Mouse (Mus musculus): ENCODE data around the gene Traf7. TPM values are rescaled to one million over a fixed set of nuclear protein-coding genes. Genes with fewer than 3 reads are reported as not detected.

Traf7 gene
- 79.2 and 108 TPM in 2 replicates for polyA plus RNA-seq (2011; ENCODE audit: insufficient read depth, insufficient read length, low replicate concordance, missing spikeins)

DNA sequence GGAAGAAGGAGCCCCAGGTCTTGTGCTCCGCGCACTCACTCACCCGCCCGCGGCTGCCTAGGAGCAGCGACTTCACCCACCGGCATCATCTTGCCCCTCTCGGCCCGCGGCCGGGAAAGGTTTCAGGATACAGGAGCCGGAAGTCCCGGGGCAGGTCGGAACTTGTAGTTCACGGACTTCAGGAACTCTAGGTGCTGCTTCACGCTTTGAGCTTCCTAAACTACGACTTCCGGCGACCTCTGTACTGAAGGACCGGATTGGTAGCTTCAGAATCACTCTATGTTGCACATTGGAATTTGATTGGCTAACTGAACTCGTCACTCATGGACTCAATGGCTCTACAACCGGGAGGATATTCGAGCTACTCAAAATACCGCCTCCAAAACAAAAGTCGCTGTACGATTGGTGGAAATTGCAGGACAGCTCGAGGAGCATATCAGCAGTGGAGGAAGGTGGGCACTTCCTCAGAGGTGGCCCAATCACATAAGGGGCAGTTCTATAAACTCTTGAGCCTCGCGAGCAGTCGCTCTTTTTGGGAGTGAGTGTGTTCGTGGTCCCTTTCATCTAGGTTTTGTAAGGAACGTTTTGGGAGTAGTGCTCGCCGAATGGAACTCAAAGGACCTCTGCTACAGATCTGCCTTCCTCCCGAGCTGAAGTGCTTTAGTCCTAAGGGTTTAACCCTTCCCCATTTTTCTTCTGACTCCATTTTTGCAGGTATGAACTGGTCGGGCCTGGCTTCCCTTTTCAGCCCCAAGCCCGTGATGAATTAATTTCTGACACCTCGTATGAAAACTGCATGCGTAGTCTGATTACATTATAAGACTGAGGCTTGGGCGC, at the start of gene Traf7:
TSS of gene Traf7 (minus strand) at position 216 of the 837 bp plus-strand sequence.
- TF ChIP-seq POLR2A (IDR thresholded peaks at IDR 0.05; ENCODE audit: borderline replicate concordance, control insufficient read depth, low read depth, low read length), result peak; percentile 63; the same call in 1 of the 2 replicates
- TF ChIP-seq CTCF (IDR thresholded peaks at IDR 0.05; ENCODE audit: control insufficient read depth, insufficient read depth, low read length), result no peak
- 0% methylated on average over 40 of the region's 40 CpGs for WGBS
- Histone ChIP-seq H3K4me1 (ENCODE audit: control insufficient read depth, insufficient read depth, low read length) (peaks cover 8% of the 10 kb centered on the region), H3K4me3 (replicated peaks; ENCODE audit: control insufficient read depth, low read depth, low read length) (peak within 1 kb of the TSS; percentile 90), H3K27ac (ENCODE audit: control insufficient read depth, insufficient read depth, low read depth, low read length, poor library complexity) (peak within 1 kb of the TSS; percentile 70)

DNA sequence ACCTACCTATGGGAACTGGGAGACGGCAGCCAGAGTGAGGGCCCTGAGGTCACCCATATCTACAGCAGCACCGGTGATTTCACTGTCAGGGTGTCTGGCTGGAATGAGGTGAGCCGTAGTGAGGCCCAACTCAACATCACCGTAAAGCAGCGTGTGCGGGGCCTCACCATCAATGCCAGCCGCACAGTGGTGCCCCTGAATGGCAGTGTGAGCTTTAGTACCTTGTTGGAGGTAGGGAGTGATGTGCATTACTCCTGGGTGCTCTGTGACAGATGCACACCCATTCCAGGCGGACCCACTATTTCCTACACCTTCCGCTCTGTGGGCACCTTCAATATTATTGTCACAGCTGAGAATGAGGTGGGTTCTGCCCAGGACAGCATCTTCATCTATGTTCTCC, 46.1 kb upstream of the Traf7 start:
- H3K4me3 ChIP-seq (replicated peaks; ENCODE audit: control insufficient read depth, low read depth, low read length), result no peak overlapping the region
- 91% methylated on average over 9 of the region's 9 CpGs for WGBS
- no peak for TF ChIP-seq CTCF (IDR thresholded peaks at IDR 0.05; ENCODE audit: control insufficient read depth, insufficient read depth, low read length)
- no peaks in the 10 kb centered on the region for H3K4me1 ChIP-seq (ENCODE audit: control insufficient read depth, insufficient read depth, low read length)
- H3K27ac ChIP-seq (ENCODE audit: control insufficient read depth, insufficient read depth, low read depth, low read length, poor library complexity), result no peak overlapping the region

DNA sequence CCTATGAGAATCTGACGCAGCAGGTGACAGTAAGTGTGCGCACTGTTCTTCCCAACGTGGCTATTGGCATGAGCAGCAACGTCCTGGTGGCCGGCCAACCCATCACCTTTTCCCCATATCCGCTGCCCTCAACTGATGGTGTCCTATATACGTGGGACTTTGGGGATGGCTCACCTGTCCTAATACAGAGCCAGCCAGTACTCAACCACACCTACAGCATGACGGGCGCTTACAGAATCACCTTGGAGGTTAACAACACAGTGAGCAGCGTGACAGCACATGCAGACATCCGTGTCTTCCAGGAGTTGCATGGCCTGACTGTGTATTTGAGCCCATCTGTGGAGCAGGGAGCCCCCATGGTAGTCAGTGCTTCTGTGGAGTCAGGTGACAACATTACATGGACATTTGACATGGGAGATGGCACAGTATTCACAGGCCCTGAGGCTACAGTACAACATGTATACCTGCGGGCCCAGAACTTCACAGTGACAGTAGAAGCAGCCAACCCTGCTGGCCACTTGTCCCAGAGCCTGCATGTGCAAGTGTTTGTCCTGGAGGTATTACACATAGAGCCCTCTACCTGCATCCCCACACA, 45.0 kb upstream of the Traf7 start:
- H3K4me3 ChIP-seq (replicated peaks; ENCODE audit: control insufficient read depth, low read depth, low read length), result no peak overlapping the region
- H3K4me1 ChIP-seq (ENCODE audit: control insufficient read depth, insufficient read depth, low read length), result no peaks in the 10 kb centered on the region
- no peak overlapping the region for H3K27ac ChIP-seq (ENCODE audit: control insufficient read depth, insufficient read depth, low read depth, low read length, poor library complexity)
- 92% methylated on average over 12 of the region's 12 CpGs for WGBS
- TF ChIP-seq POLR2A (IDR thresholded peaks at IDR 0.05; ENCODE audit: borderline replicate concordance, control insufficient read depth, low read depth, low read length) (no peak), CTCF (IDR thresholded peaks at IDR 0.05; ENCODE audit: control insufficient read depth, insufficient read depth, low read length) (no peak)

DNA sequence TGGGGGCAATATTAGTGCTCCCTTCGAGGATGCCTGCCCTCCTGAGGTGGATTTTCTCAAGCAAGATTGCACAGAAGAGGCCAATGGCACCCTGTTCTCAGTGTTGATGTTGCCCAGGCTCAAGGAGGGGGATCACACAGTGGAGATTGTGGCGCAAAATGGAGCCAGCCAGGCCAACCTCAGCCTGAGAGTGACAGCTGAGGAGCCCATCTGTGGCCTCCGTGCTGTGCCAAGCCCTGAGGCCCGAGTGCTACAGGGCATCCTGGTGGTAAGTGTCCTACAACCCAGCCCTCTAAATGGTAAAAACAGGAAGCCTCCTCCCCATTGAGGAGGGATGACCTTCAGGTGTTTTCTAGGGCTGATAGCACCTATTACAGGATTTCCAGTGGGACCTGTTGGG, 42.1 kb upstream of the Traf7 start:
- TF ChIP-seq CTCF (IDR thresholded peaks at IDR 0.05; ENCODE audit: control insufficient read depth, insufficient read depth, low read length), result no peak
- no peak for TF ChIP-seq POLR2A (IDR thresholded peaks at IDR 0.05; ENCODE audit: borderline replicate concordance, control insufficient read depth, low read depth, low read length)
- Histone ChIP-seq H3K4me1 (ENCODE audit: control insufficient read depth, insufficient read depth, low read length) (peaks cover 2% of the 10 kb centered on the region), H3K4me3 (replicated peaks; ENCODE audit: control insufficient read depth, low read depth, low read length) (no peak overlapping the region), H3K27ac (ENCODE audit: control insufficient read depth, insufficient read depth, low read depth, low read length, poor library complexity) (no peak overlapping the region)
- WGBS, result 82% methylated on average over 4 of the region's 4 CpGs

DNA sequence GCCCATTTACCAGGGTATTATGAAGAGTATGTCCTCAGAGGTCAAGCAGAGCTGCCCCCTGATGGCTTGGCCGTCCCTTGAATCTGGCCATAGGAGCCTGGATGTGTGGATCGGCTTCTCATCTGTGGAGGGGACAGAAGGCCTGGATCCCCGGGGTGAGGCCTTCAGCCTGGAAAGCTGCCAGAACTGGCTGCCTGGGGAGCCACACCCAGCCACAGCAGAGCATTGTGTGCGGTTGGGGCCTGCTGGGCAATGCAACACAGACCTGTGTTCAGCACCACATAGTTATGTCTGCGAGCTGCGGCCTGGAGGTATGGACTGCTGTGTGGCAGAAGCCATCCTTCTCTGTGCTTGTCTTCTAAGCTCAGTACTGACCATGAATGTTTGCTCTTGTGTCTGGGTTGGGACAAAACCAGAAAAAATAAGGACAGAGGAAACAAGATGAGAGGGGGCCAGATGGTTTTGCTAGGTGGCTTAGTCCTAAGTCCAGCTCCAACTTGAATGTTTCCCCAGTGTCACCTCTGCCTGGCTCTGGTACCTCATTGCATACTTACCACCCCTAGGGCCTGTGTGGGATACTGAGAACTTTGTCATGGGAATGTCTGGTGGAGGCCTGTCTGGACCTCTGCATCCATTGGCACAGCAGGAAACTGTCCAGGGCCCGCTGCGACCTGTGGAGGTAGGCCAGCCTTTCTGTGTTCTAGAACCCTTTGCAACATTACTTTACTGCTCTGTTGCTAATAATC, 39.5 kb upstream of the Traf7 start:
- H3K4me3 ChIP-seq (replicated peaks; ENCODE audit: control insufficient read depth, low read depth, low read length), result no peak overlapping the region
- no peak overlapping the region for H3K27ac ChIP-seq (ENCODE audit: control insufficient read depth, insufficient read depth, low read depth, low read length, poor library complexity)
- no peak for TF ChIP-seq POLR2A (IDR thresholded peaks at IDR 0.05; ENCODE audit: borderline replicate concordance, control insufficient read depth, low read depth, low read length)
- TF ChIP-seq CTCF (IDR thresholded peaks at IDR 0.05; ENCODE audit: control insufficient read depth, insufficient read depth, low read length), result no peak
- WGBS, result 65% methylated on average over 8 of the region's 8 CpGs
- H3K4me1 ChIP-seq (ENCODE audit: control insufficient read depth, insufficient read depth, low read length), result peaks cover 4% of the 10 kb centered on the region

DNA sequence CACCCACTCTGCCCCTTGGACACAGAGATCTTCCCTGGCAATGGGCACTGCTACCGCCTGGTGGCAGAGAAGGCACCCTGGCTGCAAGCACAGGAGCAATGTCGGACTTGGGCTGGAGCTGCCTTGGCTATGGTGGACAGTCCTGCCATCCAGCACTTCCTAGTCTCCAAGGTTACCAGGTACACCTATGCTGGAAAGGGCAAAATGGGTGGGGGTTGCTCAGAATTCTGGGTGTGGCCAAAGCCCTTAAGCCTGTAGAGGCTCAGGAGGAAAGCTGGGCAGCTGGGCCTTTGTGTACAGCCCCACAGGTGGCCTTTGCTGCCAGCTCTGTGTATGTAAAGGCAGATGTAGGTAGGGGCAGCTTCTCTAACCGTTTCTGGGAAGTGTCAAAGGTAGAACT, 38.1 kb upstream of the Traf7 start:
- WGBS, result 78% methylated on average over 3 of the region's 3 CpGs
- H3K27ac ChIP-seq (ENCODE audit: control insufficient read depth, insufficient read depth, low read depth, low read length, poor library complexity), result no peak overlapping the region
- no peak overlapping the region for H3K4me3 ChIP-seq (replicated peaks; ENCODE audit: control insufficient read depth, low read depth, low read length)
- TF ChIP-seq POLR2A (IDR thresholded peaks at IDR 0.05; ENCODE audit: borderline replicate concordance, control insufficient read depth, low read depth, low read length), result no peak
- TF ChIP-seq CTCF (IDR thresholded peaks at IDR 0.05; ENCODE audit: control insufficient read depth, insufficient read depth, low read length), result no peak
- peaks cover 4% of the 10 kb centered on the region for H3K4me1 ChIP-seq (ENCODE audit: control insufficient read depth, insufficient read depth, low read length)

DNA sequence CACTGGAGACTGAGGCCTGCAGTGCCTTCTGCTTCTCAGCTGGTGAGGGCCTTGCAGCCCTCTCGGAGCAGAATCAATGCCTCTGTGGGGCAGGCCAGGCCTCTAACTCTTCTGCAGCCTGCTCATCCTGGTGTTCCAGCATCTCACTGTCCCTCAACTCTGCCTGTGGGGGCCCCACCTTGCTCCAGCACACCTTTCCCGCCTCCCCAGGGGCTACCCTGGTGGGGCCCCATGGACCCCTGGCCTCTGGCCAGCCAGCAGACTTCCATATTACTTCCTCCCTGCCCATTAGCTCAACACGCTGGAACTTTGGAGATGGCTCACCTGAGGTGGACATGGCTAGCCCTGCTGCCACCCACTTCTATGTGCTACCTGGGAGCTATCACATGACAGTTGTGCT, 37.4 kb upstream of the Traf7 start:
- TF ChIP-seq POLR2A (IDR thresholded peaks at IDR 0.05; ENCODE audit: borderline replicate concordance, control insufficient read depth, low read depth, low read length), result no peak
- no peak for TF ChIP-seq CTCF (IDR thresholded peaks at IDR 0.05; ENCODE audit: control insufficient read depth, insufficient read depth, low read length)
- WGBS, result 88% methylated on average over 3 of the region's 3 CpGs
- peaks cover 4% of the 10 kb centered on the region for H3K4me1 ChIP-seq (ENCODE audit: control insufficient read depth, insufficient read depth, low read length)
- H3K4me3 ChIP-seq (replicated peaks; ENCODE audit: control insufficient read depth, low read depth, low read length), result no peak overlapping the region
- no peak overlapping the region for H3K27ac ChIP-seq (ENCODE audit: control insufficient read depth, insufficient read depth, low read depth, low read length, poor library complexity)

DNA sequence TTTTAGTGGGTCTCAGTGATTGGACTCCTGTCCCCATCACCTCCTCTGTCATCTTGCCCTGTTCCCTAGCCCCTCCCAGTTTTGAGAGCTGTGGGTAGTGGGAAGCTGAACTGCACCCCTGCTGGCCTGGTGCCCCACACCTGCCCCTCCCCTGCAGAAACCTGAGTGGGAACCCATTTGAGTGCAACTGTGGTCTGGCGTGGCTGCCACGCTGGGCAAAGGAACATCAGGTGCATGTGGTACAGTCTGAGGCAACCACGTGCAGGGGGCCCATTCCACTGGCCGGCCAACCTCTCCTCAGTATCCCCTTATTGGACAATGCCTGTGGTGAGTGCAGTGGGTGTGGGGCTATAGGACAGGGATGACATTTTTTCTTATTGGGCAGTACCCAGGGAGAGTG, 36.7 kb upstream of the Traf7 start:
- WGBS, result 51% methylated on average over 4 of the region's 4 CpGs
- no peak overlapping the region for H3K27ac ChIP-seq (ENCODE audit: control insufficient read depth, insufficient read depth, low read depth, low read length, poor library complexity)
- no peak overlapping the region for H3K4me3 ChIP-seq (replicated peaks; ENCODE audit: control insufficient read depth, low read depth, low read length)
- peaks cover 4% of the 10 kb centered on the region for H3K4me1 ChIP-seq (ENCODE audit: control insufficient read depth, insufficient read depth, low read length)
- TF ChIP-seq CTCF (IDR thresholded peaks at IDR 0.05; ENCODE audit: control insufficient read depth, insufficient read depth, low read length) (no peak), POLR2A (IDR thresholded peaks at IDR 0.05; ENCODE audit: borderline replicate concordance, control insufficient read depth, low read depth, low read length) (no peak)
